In genomic region chr16:25417875-25418630, GRCm38 (mm10) we compare ENCODE assay signal across 11 mouse cellular contexts.
DNase-seq lines count a peak whose midpoint lies in the region; ATAC-seq and TF ChIP-seq lines count a peak whose summit lies in the region.
"Had no signal": no experiment of that assay in that cellular context is flagged by ENCODE, and none has a peak within 500 bp of the region (broad histone marks: within the 10 kb centered on the region; RNA-seq: fewer than 3 reads in every experiment).

No protein-coding gene starts in this region.

- H3K4me2 ChIP-seq in forebrain, embryonic 14.5 days (ENCODE audit: low read length): no peak overlapping the region
- H3K4me2 ChIP-seq in midbrain, embryonic 14.5 days (ENCODE audit: low read length): no peak overlapping the region
- peak overlapping the region; percentile 13; the same call in 1 of the 2 replicates for H3K4me2 ChIP-seq in lung, embryonic 14.5 days

- DNase-seq in forebrain, embryonic 10.5 days (ENCODE audit: extremely low spot score, low spot score): no peak
- no peak for DNase-seq in forebrain, embryonic 14.5 days (ENCODE audit: low spot score)
- DNase-seq in midbrain, embryonic 14.5 days: peak; percentile 25
- no peak for DNase-seq in midbrain, embryonic 10.5 days (ENCODE audit: low spot score)
- DNase-seq in lung, embryonic 14.5 days: peak; percentile 56
- DNase-seq in yolk sac, embryonic 10.5 days (ENCODE audit: low spot score): peak; percentile 9
- DNase-seq in adrenal gland, adult 18-20 months (ENCODE audit: low spot score in 2 of 2): no peak
- DNase-seq: adrenal gland, postnatal 14 days; cerebellum, adult 2 months had no signal

- 53% methylated on average over 11 of the region's 11 CpGs for WGBS in forebrain, embryonic 10.5 days
- WGBS in forebrain, embryonic 14.5 days: 44% methylated on average over 11 of the region's 11 CpGs
- WGBS in midbrain, embryonic 14.5 days: 54% methylated on average over 11 of the region's 11 CpGs
- 62% methylated on average over 11 of the region's 11 CpGs for WGBS in midbrain, embryonic 10.5 days
- 15% methylated on average over 11 of the region's 11 CpGs for WGBS in lung, embryonic 14.5 days

- H3K4me1 ChIP-seq in forebrain, embryonic 10.5 days: peaks cover 10% of the 10 kb centered on the region
- no peaks in the 10 kb centered on the region for H3K4me1 ChIP-seq in forebrain, embryonic 14.5 days (ENCODE audit: control insufficient read depth, insufficient read depth, low read length)
- no peaks in the 10 kb centered on the region for H3K4me1 ChIP-seq in midbrain, embryonic 14.5 days (ENCODE audit: control insufficient read depth, insufficient read depth, low read length)
- 0 out of 2 replicates have a peak, but pooled peaks cover 3% of the 10 kb centered on the region for H3K4me1 ChIP-seq in midbrain, embryonic 10.5 days
- H3K4me1 ChIP-seq in lung, embryonic 14.5 days (ENCODE audit: insufficient read depth): peaks cover 7% of the 10 kb centered on the region; the same call in 1 of the 2 replicates

- no peak overlapping the region for H3K9ac ChIP-seq in forebrain, embryonic 14.5 days (ENCODE audit: low read length)
- H3K9ac ChIP-seq in midbrain, embryonic 14.5 days (replicated peaks; ENCODE audit: low read length): no peak overlapping the region
- no peak overlapping the region for H3K9ac ChIP-seq in lung, embryonic 14.5 days

- H3K27ac ChIP-seq in forebrain, embryonic 10.5 days: 0 out of 2 replicates have a peak overlapping the region, but pooled peaks have one; percentile 11
- H3K27ac ChIP-seq in forebrain, embryonic 14.5 days (ENCODE audit: low read depth, low read length): no peak overlapping the region
- H3K27ac ChIP-seq in midbrain, embryonic 14.5 days (replicated peaks; ENCODE audit: low read depth, low read length): no peak overlapping the region
- no peak overlapping the region for H3K27ac ChIP-seq in midbrain, embryonic 10.5 days (replicated peaks)
- peak overlapping the region; percentile 77 for H3K27ac ChIP-seq in lung, embryonic 14.5 days (ENCODE audit: low read depth)
- H3K27ac ChIP-seq: hindbrain, postnatal 0 days had no signal

- H3K27me3 ChIP-seq in forebrain, embryonic 10.5 days (ENCODE audit: poor library complexity, severe bottlenecking): no peaks in the 10 kb centered on the region; the same call in 1 of the 2 replicates
- no peaks in the 10 kb centered on the region for H3K27me3 ChIP-seq in forebrain, embryonic 14.5 days (replicated peaks; ENCODE audit: control insufficient read depth, insufficient read depth, low read length)
- H3K27me3 ChIP-seq in midbrain, embryonic 14.5 days (ENCODE audit: control insufficient read depth, insufficient read depth, low read length): no peaks in the 10 kb centered on the region
- H3K27me3 ChIP-seq in midbrain, embryonic 10.5 days (ENCODE audit: low read depth, poor library complexity, severe bottlenecking): no peaks in the 10 kb centered on the region
- H3K27me3 ChIP-seq in lung, embryonic 14.5 days (ENCODE audit: insufficient read depth, low read length): no peaks in the 10 kb centered on the region

- no peak for ATAC-seq in forebrain, embryonic 14.5 days
- no peak for ATAC-seq in midbrain, embryonic 14.5 days (ENCODE audit: low FRiP score, low TSS enrichment)
- peak; percentile 94 for ATAC-seq in lung, embryonic 14.5 days (ENCODE audit: insufficient read depth)
- ATAC-seq in megakaryocyte progenitor cell, adult 5-6 weeks (replicated peaks; ENCODE audit: poor library complexity): no peak
- ATAC-seq: hindbrain, postnatal 0 days had no signal

- TF ChIP-seq CTCF in lung, embryonic 14.5 days (IDR thresholded peaks at IDR 0.05; ENCODE audit: low read depth): no peak

- no peak overlapping the region for H3K4me3 ChIP-seq in forebrain, embryonic 10.5 days
- H3K4me3 ChIP-seq in forebrain, embryonic 14.5 days (ENCODE audit: low read depth, low read length): no peak overlapping the region
- H3K4me3 ChIP-seq in midbrain, embryonic 14.5 days (replicated peaks; ENCODE audit: low read depth, low read length): no peak overlapping the region
- H3K4me3 ChIP-seq in midbrain, embryonic 10.5 days: no peak overlapping the region
- H3K4me3 ChIP-seq in lung, embryonic 14.5 days (ENCODE audit: low read depth, low read length): no peak overlapping the region

- H3K9me3 ChIP-seq in forebrain, embryonic 10.5 days: no peaks in the 10 kb centered on the region
- H3K9me3 ChIP-seq in forebrain, embryonic 14.5 days (replicated peaks; ENCODE audit: control insufficient read depth, low read length): no peaks in the 10 kb centered on the region
- H3K9me3 ChIP-seq in midbrain, embryonic 14.5 days (ENCODE audit: control insufficient read depth, low read length): no peaks in the 10 kb centered on the region
- no peaks in the 10 kb centered on the region for H3K9me3 ChIP-seq in midbrain, embryonic 10.5 days (replicated peaks)
- no peaks in the 10 kb centered on the region for H3K9me3 ChIP-seq in lung, embryonic 14.5 days (ENCODE audit: low read depth, low read length)

- no peaks in the 10 kb centered on the region for H3K36me3 ChIP-seq in forebrain, embryonic 10.5 days (replicated peaks)
- H3K36me3 ChIP-seq in forebrain, embryonic 14.5 days (ENCODE audit: control insufficient read depth, insufficient read depth, low read length): no peaks in the 10 kb centered on the region
- H3K36me3 ChIP-seq in midbrain, embryonic 14.5 days (ENCODE audit: control insufficient read depth, insufficient read depth, low read length): no peaks in the 10 kb centered on the region
- H3K36me3 ChIP-seq in midbrain, embryonic 10.5 days: no peaks in the 10 kb centered on the region
- H3K36me3 ChIP-seq in lung, embryonic 14.5 days (ENCODE audit: insufficient read depth): no peaks in the 10 kb centered on the region

Comparison
In these comparisons a context has a peak if more than half of its experiments do, and no peak if none do; other contexts are left out.
1. DNase-seq: peak in midbrain, embryonic 14.5 days (single experiment), lung, embryonic 14.5 days (single experiment) and yolk sac, embryonic 10.5 days (single experiment); none in forebrain, embryonic 10.5 days (single experiment), forebrain, embryonic 14.5 days (single experiment), midbrain, embryonic 10.5 days (single experiment) and adrenal gland, adult 18-20 months (0 of 2).
2. H3K27ac ChIP-seq: peak in forebrain, embryonic 10.5 days (single experiment) and lung, embryonic 14.5 days (single experiment); none in forebrain, embryonic 14.5 days (single experiment), midbrain, embryonic 14.5 days (single experiment) and midbrain, embryonic 10.5 days (single experiment).